Mouse (Mus musculus): ENCODE results near the gene Tanc1.

The Tanc1 gene

DNA sequence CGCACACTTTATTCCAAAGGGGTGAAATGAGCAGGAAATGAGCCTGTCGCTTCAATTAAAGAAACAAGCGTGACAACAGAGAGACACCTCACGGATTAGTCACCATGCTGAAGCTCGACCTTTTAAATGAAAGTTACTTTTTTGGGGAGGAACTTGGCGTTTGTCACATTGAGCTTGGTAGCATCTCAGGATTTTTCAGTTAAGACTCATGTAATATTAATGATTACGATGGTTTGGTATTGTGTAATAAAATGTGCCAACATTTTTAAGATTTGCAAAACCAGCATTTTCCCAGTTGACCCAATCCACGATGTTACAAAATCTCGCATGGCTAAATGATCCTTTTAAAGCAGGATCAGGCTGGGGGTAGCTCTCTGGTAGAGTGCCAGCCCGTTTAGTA lies 153.8 kb downstream of the Tanc1 start:
- DNase-seq: no peak

DNA sequence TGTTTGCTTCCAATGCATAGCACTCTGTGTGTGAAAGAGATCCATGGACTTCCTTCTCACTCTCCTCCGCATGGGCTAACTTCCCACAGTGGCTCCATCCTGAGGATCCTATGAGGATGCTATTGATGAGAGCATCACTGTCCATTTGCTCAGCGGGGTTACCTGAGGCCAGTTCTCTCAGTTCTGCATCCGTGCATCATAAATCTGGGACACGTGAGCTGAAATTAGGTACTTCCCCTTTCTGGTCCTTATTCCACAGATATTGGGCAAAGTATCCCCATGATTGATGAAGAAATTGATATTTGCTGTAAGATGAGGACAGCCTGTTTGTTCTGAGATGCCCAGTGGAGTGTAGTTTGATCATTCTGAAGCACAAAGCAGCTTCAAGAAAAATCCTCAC lies 156.1 kb downstream of the Tanc1 start:
- no peak for DNase-seq

DNA sequence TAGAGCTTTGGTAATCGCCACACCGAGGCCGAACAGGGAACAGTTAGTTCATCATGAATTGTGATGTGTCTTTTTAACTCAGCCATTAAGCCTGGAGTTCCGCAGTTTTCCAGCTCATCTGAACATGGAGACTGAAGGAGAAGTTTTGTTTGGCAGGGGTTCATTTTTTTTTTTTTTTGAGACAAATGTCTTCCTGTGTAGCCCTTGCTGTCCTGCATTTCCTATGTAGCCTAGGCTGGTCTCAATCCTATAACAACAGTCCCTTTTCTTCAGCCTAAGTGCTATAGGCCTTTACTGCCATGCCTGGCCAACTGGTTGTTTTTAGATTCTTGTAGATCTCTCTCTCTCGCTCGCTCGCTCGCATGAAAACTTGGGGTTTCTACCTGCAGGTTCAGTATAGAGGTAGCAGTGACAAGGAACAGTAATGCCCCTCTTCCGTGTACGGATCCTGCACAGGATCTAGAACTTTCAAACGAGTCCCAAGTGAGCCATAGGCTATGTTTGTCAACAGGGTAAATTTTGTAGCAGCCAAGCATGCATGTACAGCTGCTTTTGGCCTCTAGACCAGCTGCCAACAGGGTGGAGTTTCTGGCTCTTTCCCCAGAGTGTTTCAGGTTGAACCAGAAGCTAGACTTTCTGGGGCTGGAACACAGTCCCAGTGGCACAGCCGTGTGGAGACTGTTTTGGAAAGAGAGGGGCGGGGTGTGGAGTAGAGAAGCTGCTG lies 157.0 kb downstream of the Tanc1 start:
- DNase-seq: no peak

DNA sequence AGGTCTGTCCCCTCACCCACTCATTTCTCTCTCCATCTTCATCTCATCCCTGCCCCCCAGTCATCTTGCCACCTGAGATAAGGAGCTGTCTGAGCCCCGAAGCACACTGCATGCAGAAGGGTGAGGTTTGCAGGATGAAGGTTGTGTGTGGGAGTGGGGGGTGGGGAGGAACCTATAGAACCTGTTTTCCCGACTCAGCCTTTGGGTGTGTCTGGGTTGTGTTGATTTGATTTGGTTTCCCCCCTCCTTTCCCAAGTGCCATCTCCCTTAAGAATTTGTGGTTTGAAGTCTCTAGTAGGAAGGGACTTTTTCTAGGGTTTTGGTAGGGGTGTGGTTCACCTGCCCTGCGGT lies 157.5 kb downstream of the Tanc1 start:
- no peak for DNase-seq

DNA sequence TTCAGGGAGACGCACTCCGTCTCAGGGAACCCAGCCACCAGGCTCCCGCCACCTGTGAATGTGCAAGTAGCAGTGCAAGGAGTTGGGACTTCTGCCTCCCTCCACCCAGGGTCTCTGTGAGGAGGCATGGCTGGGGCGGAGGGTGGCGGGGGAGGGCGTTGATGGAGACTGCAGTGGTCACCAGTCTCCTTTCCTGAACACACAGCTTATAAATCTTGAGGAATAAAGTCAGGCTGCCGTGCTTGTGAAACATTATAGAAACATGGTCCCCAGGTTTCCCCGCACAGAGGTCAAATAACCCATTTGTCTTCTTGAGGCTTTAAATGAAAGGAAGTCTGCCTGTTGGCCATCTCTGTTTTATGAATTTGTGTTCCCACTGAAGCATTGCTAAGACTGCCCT lies 159.9 kb downstream of the Tanc1 start:
- DNase-seq: no peak

DNA sequence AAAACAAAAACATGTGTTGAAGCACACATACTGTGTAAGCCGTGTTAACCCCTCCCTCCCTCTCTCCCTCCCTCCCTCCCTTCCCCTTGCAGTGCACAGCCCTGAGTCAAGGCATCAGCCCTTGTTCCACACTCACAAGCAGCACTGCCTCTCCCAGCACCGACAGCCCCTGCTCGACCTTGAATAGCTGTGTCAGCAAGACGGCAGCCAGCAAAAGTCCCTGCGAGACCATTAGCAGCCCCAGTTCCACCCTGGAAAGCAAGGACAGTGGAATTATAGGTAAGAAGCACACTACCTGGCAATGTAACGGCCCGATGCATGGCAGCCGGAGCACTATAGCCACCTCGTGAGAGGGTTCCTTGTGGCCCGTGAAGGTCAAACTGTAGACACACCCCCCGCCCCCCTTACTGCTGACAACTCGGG lies 160.4 kb downstream of the Tanc1 start:
- DNase-seq: no peak

DNA sequence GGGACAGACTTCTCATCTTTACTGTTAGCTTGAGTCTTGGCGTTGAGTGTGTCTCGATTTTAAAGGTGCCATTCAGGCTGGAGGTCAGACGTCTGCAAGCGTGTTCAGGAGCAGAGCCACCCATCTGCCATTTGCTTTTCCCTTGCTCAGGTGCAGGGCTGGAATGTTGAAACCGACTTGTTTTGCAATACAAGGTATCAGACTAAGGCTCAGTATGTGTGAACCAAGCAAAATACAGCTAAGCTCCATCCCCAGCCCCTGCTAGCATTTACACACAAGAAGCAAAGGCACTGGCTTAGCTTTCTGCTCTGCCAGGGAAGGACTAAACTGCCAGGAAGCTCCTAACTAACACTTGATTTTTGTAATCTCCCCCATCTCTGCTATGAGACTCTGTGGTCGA lies 162.5 kb downstream of the Tanc1 start:
- no peak for DNase-seq

DNA sequence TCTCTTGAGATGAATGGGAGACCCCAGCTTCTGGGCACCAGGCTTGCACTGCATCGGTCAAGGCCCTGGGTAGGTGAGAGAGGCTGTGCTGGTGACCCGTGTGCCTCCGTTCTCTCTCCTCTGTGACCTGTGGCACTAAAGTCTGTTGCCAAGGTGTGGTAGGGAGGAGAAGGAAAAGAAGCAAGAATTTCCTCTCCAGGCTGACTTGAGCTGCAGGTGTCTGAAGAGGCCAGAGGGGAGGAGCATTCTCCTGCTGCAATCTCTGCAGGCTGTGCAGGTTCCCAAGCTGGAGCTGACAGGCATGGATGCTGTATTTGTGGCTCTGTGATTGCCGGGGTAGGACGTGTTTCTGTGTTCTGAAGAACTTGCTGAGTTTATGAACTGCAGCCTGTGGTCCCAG lies 163.3 kb downstream of the Tanc1 start:
- DNase-seq: no peak

DNA sequence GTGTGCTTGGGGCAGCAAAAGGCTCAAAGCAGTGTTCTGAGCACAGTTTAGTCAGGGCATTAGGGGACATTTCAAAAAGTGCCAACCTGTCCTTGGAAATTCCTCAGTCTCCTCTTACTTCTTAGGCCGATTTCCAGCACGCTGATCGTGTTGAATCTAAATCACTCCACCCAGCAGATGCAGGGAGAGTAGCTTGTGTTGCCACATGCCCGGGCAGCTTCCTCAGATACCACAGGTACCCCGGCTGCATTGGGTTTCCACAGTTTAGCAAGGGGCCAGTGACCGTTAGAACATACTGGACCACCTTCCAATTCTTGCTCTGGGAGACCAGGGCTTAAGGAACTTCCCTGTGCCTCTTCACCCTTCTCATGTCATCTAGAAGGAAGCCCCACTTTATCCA lies 164.0 kb downstream of the Tanc1 start:
- no peak for DNase-seq

DNA sequence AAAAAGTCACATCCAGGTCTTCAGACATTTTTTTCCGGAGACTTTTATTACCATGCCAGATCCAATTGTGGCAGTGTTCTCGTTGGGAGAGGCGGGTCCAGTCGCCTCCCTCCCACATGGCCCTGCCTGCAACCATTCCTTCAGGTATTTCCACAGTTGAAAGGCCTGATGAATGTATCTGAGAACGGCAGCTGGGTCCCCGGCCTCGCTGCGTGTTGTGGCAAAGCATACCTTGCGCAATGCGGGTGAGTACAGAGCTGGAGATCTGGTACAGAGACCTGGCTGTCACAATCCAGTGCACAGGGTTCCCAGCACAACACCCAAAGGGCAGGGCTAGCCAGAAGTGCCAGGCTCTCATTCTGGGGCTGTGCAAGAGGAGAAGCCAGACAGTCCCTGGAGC lies 167.5 kb downstream of the Tanc1 start:
- DNase-seq: no peak

DNA sequence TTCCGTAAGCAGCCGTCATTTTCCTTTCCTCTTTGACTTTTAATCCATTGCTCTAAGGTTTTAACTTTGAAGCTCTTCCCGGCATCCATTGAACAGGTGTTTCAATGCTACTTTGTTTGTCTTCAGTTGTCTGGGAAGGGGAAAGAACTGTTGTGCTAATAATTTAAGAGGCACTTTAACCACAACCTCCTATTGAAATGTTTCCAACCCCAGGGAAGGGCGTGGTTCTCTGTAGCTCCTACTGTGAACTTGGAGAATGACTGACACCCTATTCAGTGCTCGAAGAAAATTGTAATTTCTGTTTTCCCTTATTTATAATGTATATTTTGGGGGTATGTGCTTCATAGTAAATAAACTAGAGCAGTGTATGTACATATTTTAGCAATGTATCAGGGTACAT lies 168.4 kb downstream of the Tanc1 start:
- no peak for DNase-seq

DNA sequence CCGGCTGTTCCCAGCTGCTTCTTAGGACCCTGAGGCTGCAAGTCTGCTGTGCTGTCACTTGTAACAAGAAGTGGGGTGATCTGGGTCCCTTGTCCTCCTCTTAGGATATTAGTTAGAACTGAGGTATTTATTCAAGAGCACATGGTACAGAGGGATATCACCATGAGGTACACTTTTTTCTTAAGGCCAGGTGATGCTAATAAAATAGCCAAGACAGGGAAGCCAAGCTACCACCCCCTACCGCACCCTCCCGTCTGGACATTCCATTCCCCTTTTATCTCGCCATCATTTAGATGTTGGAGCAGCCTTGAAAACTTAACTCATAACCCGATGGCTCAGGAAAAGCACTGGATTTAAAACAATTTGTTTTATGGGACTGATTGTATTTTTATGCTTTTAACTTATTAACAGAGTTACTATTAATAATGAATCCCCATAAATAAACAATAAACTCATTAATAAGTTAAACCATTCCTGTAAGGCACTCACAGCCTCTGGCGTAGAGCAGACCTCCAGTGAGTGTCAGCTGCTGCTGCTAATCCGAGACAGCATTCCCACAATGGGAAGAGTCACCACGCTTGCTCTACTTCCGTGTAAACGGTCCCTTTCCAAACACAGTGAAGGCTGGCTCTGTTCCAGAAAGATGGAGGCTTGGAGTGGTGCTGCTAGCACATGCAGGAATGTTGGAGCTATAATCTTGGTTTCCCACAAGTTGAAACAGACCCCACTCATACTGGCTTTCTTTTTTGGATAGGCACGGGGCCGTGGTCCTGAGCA lies 171.4 kb downstream of the Tanc1 start:
- peak; percentile 73 for DNase-seq

DNA sequence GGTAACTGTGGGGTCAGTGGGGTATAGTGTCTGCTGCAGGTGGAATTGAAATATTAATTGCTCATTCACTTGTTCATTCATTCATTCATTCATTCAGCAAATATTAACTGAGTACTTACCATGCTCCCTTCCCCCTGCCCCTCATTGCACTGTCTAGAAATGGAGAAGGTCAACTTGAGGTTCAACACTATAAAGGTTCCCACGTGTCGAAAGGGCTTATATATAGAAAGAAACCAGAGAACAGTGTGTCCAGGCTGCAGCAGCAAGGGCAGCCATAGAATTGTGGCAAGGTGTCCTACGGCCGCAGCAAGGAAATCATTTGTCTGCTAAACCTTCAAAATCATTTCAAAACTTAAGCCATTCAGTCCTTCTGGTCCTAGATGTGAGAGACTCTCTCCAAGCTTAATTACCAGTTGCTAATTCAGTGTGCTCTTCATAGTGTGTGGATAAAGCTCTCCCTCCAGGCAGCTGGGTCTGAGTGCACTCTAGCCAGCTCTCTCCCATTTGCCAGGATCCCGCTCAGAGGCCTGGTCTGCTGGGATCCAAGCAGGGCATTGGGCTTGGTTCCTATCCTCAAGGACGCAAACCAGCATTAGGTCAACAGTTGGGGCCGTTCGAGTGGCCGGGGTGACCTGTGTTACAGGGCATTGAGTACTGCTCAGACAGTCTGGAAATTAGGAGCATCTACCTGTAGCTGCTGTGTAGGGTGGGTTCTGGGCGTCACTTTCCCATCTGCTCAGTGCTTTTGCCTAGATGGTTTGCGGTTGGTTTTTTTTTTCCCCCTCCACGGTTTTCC lies 172.2 kb downstream of the Tanc1 start:
- DNase-seq: no peak

DNA sequence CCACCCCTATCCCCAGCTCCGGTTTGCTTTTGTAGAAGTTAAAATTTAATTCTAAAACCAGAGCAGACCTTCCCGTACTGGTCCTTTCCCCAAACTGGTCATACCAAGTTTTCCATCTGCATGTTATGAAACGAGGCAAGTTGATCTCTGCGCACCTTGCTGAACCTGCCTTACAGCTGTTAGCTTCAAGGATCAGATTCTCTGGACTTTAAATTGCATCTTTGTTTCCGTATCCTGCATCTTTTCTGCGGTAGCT lies 172.7 kb downstream of the Tanc1 start:
- DNase-seq: no peak

DNA sequence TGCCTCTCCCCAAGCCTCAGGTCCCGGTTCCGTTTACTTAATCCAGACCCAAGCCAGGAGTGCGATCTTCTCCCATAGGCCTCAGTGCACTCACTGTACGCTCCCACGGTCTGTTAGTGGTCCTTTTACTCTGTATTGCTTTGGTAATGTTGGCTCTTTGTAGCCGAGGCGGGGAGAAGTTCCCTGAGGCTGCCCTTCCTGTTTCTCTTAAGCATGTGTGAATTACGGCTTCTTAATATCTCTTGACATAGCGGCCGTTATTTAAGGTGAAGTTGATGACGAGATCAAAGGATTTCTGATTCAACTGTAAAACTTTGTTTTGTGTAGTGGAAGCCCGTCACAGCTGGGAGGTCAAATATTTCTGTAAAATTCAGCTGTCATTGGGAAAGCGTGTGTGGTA lies 173.8 kb downstream of the Tanc1 start:
- no peak for DNase-seq

DNA sequence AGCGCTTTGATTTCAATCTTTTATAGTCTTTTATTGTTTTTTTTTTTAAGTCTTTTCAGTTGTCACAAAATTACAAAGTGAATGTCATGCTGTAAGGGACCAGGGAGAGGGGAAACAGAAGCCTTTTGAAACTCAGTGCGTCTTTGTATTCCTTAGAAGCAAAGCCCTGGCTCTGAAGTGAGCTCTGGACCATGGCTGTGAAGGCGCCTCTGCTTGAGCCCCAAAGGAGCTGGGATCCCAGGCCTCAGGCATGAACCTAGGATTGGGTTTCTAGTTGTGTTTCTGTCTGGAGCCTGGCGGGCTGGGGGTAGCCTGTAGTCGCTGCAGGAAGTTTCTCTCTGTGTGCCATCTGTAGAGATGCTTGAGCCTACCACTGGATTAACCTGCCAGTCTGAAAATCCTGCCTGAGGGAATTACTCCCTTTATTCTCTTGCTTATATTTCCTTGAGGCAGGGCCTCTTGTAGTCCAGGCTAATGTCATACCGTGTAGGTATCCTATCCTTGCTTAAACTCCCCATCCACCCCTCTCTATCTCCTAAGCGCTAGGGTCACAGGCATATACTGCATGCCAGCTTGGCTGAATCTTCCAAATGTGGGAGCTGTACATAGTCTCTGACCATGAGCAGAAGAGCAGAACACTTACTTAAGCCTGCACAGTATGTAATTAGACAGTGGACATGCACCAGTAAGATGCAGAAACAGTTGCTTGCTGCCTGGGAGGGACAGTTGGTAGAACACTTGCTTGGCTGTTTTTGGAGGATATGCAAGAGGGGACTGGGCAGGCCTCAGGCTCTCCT lies 177.1 kb downstream of the Tanc1 start:
- DNase-seq: no peak

DNA sequence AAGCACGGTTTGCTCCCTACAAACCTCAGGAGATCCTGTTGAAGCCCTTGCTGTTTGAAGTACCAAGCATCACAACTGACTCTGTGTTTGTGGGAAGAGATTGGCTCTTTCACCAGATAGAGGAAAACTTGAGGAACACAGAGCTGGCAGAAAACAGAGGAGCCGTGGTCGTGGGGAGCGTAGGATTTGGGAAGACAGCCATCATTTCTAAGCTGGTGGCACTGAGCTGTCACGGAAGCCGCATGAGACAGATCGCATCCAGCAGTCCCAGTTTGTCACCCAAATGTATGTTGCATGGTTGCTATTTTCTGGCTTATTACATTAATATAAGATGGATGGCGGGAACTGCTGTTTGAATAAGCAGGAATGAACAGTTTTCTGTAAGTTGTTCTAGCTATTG lies 179.8 kb downstream of the Tanc1 start:
- DNase-seq: no peak

DNA sequence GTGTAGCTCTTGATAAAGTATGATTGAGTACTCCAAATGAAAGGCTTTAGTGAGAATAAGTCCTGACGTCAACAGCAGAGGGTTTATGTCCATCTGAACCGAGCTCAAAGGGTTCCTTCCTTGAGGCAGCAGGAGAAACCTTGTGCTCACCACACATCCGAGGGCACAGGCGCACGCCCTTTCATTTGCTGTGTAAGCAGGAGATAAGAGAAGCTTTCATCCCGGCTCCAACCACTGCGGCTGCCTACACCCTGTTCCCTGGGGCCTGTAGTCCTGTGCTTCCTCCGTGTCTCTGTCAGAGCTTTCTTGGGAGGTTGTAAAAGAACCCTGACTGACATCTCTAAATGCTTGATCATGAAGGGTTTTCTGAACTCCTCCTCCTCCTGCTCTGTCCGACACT lies 181.5 kb downstream of the Tanc1 start:
- DNase-seq: no peak

DNA sequence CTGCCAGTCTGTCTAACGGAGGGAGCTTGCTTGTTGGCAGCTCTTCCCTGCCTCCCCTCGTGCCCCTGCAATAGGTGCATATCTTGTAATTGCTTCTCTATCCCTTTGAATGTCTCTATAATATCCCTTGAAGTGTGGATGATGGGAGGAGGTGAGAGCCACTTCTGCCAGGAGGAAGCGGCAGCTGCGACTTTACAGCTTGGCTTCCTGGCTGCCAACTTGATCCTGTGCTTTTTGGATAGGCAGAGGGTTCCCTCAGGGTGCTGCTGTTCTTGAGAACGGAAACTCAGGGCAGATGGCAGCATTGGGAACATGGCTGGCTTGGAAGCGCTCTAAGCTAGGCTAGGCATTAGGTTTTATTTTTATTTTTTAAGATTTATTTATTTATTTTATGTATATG lies 183.0 kb downstream of the Tanc1 start:
- DNase-seq: no peak

DNA sequence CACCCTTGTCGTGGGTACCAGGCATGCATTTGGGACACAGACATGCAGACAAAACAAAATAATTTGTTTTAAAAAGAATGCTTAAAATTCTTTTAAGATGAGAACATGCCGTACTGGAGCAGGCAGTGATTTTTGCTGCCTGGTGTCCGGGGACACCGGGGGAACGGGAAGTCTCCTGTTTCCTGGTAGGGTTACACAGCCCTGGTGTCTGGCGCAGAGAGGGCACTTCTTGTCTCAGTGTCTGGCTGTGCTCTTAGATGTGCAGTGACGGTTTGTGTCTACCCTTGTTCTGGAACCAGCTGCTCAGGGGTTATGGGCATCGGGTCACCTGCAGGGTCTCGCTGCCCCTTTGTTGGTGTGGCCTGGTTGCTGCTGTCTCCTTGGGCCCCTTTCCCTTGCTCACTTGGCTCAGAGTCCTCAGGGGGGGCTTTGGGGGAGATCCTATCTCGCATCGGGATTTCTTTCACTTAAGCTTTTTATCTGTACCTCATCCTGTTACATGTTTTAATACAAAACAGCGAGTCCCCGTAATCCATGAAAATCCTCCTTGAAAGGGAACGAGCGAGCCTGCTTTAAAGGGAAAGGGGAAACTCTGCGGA lies 187.2 kb downstream of the Tanc1 start:
- peak; percentile 43 for DNase-seq

DNA sequence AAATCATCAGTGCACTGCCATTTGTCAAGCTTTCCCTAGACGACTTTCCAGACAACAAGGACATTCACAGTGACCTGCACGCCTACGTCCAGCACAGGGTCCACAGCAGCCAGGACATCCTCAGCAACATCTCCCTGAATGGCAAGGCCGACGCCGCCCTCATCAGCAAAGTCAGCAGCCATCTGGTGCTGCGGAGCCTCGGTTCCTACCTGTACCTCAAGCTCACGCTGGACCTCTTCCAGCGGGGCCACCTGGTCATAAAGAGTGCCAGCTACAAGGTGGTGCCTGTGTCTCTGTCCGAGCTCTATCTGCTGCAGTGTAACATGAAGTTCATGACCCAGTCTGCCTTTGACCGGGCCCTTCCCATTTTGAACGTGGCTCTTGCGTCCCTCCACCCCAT lies 187.7 kb downstream of the Tanc1 start:
- DNase-seq: no peak

DNA sequence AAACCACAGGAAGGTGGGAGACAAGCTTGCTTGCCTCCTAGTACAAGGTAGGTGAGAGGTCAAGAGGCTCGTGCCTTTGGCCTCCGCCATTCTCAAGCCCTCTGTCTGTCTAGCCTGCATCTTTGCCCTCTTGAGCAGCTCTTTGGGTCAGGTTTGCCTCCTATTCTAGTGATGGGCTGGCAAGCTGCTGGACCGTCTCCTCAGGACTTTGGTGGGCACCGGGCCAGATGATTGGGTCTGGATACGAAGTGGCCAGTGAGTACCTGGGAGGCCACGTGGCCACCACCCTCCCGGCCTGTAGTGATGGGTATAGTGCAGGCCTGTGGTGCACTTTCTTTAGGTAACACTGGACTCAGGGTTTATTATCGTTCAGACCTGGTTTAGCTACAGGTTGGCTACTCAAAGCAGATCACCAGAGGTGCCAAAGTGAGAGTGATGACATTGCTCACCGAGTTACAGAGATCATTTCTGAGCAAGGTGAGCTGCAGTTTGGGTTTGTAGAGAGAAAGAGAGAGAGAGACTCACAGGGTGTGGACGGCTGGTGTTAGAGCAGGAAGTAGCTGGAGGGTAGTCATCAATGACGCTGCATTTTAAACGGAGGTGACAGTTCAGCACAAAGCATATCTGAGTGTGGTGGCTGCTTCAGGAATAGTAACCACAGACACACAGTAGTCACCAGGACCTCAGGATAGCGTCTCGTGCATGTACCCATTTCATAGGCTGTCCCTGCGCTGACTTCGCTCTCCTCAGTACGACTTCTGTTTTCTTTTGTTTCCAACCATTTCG lies 188.8 kb downstream of the Tanc1 start:
- DNase-seq: no peak

All from retina, postnatal 1 day (tissue).